Mouse (Mus musculus) CD8-positive naive resting alpha-beta T cell, adult 2 months (primary cell): ENCODE measurements around the gene Lrrc30.

Experiments used
- DNase-seq, 2 experiments: peaks; one replicate each; pipeline ENCODE4 v3.0.0; 2022; ENCODE audit warnings: low read depth in 2 of 2, low spot score in 2 of 2

Gene Lrrc30

DNA sequence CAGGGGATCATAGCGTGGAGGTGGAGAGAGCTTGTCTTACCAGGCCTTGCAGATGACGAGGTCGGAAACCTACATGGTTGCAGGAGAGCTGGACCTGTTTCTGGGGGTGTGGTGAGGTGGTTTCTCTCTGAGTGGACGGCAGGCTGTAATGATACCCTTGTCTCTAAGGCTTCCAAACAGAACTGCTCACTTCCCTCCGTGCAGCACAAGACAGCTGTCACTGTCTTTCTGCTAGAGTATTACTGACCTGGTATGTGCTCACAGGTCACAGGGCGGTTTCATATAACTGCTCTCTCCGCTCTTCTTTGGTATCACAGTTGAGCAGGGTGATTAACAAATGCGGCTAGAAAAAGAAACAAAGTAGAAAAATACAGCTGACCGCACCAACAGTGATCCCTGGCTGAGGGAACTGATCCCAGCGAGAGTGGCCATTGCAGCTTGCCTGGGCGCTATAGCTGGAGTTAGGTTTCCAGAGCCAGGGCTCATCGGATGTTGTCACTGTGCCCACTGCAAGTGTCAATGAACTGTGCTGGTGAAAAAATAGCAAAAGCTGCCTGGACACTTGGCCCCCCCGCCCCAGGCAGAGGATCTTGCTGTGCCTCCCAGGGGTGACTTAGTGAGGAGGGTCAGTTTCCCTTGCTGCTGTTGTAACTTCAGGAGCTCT is at the start of gene Lrrc30:
TSS of gene Lrrc30 (minus strand) at position 48 of the 664 bp plus-strand sequence.
- DNase-seq: no peak

DNA sequence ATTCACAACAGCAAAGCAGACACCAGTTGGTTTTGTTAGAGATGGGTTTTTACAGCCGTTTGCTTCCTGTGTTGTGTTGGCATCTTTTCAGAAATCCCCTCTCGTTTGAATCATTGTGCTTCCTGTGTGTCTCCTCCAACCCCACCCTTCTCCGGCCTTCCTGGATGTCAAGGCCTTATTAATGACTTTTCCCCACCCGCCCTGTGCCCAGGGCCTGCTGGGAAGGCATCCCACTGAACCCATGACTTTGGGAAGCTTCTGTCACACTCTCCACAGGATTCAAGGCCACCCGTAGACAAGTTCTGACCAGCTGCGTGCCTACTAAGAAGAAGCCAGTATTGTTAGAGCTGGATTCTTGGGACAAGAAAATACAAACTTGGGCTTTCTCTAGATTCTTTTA is 48.6 kb upstream of the Lrrc30 start:
- DNase-seq: no peak

DNA sequence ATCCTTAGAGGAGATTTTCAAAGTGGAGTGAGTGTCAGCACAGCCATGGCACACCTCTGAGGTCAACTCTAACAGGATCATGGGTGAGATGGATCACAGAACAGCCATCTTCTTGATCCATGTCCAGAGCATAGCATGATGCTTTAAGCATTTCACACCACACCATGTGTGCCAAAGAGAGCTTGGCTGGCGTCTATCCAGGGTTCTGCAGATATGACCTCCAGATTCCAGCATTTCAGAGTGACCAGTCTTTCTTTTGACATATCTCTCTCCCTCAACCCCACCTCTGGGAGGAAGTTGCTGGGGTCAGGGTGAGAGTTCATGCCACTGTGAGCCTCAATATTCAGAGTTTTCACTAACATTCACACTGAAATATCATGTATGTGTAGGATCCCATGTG is 46.1 kb upstream of the Lrrc30 start:
- DNase-seq: no peak

GRCm38 (mm10) chr17:67667981-67668380 is 35.5 kb upstream of the Lrrc30 start:
- no peak for DNase-seq

GRCm38 (mm10) chr17:67666981-67667380 is 34.5 kb upstream of the Lrrc30 start:
- DNase-seq: no peak

- DNase-seq: no peak
Measured at GRCm38 (mm10) chr17:67664299-67664698, 31.8 kb upstream of the Lrrc30 start.

DNA sequence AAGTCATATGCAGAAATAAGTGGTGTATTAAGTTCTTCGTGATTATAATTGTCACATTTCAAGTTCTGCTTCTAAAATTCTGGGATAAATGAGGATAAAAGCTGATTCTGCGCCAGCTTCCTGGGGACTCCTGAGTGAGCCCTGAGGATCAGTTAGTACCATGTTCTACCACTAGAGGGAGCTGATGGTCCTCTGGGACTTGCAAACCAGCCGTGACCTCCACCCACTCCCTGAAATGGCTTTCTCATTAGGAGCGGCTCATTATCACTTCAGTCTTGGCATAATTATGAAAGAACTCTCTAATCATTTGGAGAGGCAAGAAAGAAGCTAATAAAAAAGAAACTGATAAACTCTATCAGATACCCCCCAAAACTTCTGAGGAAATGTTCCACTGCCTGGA is 19.0 kb upstream of the Lrrc30 start:
- no peak for DNase-seq

GRCm38 (mm10) chr17:67641627-67642026 is 9.1 kb upstream of the Lrrc30 start:
- no peak for DNase-seq

- DNase-seq: no peak
Measured at GRCm38 (mm10) chr17:67638119-67638810, 5.7 kb upstream of the Lrrc30 start.

GRCm38 (mm10) chr17:67636951-67637350 is 4.4 kb upstream of the Lrrc30 start:
- no peak for DNase-seq

- DNase-seq: no peak
Measured at GRCm38 (mm10) chr17:67636304-67636703, 3.8 kb upstream of the Lrrc30 start.

- no peak for DNase-seq
Measured at GRCm38 (mm10) chr17:67629746-67630145, 2.8 kb downstream of the Lrrc30 start.

GRCm38 (mm10) chr17:67629211-67629657 is 3.3 kb downstream of the Lrrc30 start:
- no peak for DNase-seq

DNA sequence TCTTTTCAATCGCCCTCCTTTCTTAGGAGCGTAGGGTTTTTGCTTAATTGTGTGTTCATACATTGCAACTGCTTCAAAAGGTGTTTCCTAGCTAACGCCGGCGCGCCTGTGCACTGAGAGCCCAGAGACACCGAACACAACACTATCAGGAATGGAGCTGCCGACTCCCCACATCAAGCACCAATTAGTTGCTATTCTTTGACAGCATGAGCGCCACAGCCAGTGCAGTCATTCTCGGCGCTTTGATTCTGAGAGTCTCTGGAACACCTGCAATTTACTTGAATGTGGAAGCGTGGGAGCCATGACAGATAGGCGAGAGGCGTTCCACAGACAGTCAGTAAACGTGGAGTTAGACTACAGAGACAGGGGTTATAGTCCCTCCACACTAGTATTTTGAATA is 4.0 kb downstream of the Lrrc30 start:
- DNase-seq: no peak

DNA sequence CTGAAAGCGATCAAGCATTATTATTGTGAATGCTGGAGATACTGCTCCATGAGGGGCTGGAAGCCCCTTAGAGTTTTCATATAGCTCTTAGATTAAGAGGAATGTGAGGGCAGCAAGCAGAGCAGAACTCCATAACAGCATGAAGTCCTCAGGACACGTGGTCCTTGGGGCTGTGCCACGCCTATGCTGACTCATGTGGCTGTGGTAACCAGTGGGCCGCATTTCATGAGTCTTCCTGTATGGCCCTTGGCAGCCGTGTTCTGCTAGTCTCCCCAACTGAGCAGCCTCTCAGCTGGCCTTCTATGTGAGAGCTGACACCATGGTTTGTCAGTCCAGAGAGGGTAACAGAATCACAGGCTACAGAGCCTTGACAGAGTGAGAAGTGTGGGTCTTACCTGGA is 7.1 kb downstream of the Lrrc30 start:
- no peak for DNase-seq

DNA sequence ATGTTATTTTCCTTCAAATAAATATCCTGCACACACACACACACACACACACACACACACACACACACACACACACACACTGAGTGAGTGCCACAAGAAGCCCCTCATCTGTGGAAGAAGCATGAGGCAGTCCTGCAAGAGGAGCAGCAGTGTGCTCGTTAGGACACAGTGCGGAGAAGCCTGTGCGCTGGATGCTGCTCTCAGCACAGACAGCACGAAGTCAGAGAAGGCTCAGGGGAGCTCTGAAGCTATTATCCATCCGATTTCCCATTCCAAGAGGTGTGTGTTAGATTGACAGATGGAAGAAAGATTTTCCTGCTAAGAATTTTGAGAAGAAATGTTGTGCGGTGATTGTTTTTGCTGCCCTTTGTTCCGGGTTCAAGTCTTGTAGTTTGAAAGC is 13.5 kb downstream of the Lrrc30 start:
- no peak for DNase-seq

DNA sequence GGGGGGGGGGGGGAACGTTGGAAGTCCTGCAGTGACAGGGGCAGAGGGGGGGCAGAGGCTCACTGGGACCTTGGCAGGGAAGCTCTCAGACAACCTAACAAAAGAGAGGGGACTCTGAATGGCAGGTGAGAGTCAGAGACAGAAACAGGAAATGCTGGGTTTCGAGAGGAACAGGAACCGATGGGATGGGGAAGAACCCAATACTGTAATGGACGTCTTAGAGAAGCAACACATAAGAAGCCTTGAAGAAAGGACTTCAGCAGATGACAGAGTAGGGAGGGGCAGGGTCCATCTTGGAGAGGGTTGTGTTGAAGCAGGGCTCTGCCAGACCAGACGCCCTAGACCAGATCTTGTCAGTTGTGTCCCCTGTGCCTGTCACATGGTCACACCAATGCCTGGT is 18.1 kb downstream of the Lrrc30 start:
- no peak for DNase-seq

DNA sequence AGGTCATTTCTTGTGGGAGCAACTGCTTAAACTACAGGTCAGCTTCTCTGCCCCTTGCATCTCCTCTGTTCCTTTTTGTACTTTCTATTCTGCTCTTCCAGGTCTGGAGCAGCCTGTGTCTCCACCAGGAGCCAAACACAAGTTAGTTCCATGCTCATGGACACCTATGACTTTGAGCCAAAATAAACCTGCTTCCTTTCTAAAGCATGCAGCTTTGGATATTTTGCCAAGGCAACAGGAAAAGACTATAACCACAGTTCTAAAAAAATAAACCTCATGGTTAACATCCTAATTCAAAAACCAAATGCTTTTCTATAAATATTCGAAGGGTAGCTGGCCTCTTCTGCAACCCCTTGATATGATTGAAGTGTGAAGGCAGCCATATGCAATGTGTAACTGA is 19.9 kb downstream of the Lrrc30 start:
- no peak for DNase-seq

GRCm38 (mm10) chr17:67612151-67612550 is 20.4 kb downstream of the Lrrc30 start:
- DNase-seq: no peak

GRCm38 (mm10) chr17:67604446-67604845 is 28.1 kb downstream of the Lrrc30 start:
- DNase-seq: no peak

DNA sequence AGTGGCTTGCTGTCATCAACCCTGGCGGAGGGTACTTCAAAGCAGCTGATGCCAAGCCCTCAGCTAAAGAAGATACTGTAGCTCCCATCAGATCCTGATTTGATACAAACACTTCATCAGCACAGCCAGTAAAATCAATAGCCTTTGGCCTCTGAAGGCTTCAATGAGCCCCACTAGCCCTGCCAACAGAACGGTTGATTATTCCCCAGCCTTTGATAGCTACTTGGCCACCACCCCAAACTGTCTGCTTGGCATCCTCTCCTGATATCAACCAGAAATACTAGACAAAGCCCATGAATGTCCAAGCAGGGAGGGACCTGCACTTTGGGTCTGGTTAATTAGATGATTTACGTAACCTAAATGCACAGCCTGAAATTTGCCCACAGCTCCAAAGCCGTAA is 30.0 kb downstream of the Lrrc30 start:
- no peak for DNase-seq

DNA sequence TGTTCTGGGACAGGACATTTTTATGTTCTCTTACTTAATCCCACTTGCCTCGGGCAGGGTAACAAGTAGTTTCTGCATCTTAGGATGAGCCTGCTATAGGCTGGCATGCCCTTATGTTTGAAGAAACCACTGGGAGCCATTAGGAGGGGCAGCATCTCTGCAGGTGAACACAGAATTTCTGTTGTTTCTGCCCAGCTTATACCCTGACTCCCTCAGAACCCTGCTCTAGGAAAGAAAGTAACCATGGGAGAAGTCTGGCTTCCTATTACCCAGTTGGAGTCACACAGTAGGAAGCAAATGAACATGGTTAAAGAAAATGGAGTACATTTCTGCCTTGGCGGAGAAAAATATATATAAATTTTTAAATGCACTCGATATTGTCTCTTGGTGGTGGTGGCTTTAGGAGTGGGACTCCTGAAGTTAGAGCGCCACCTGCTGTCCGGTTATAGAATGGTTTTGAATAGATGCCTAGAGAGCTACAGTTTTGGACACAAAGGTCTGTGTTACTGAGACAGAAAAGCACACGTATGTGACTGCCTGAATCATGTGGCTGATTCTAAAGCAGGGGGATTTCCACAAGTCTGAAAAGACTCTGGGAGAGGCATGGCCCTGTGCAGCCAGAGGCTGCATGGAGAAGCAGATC is 47.5 kb downstream of the Lrrc30 start:
- no peak for DNase-seq
